Mouse (Mus musculus): ENCODE measurements around the gene Hnrnpm.

GRCm38 (mm10) chr17:33676086-33676485, 10.6 kb downstream of the Hnrnpm start:
- TF ChIP-seq CTCF (IDR thresholded peaks at IDR 0.05; ENCODE audit: low read depth, low read length), result no peak
- no peak for TF ChIP-seq POLR2A (IDR thresholded peaks at IDR 0.05; ENCODE audit: borderline replicate concordance, low read depth, low read length)
